Mouse (Mus musculus): ENCODE results near the gene Smad3. TPM values are rescaled to one million over a fixed set of nuclear protein-coding genes. Genes with fewer than 3 reads are reported as not detected.

Gene Smad3
- polyA plus RNA-seq, 1 experiment from 2014 or later = 21.2 TPM

GRCm38 (mm10) chr9:63691960-63692359 is 65.8 kb downstream of the Smad3 start:
- no peak overlapping the region for H3K4me3 ChIP-seq (ENCODE audit: low read length)
- H3K27ac ChIP-seq (ENCODE audit: low read depth, low read length) = peak overlapping the region; percentile 37; the same call in 1 of the 2 replicates
- no peaks in the 10 kb centered on the region for H3K27me3 ChIP-seq (ENCODE audit: control insufficient read depth, insufficient read depth, low read length)
- ATAC-seq (ENCODE audit: low FRiP score, low TSS enrichment) = no peak
- no peak overlapping the region for H3K4me2 ChIP-seq (replicated peaks; ENCODE audit: low read depth, low read length)
- peaks cover 4% of the 10 kb centered on the region; the same call in 1 of the 2 replicates for H3K9me3 ChIP-seq (ENCODE audit: control insufficient read depth, low read length)
- peaks cover 11% of the 10 kb centered on the region for H3K4me1 ChIP-seq (ENCODE audit: control insufficient read depth, insufficient read depth, low read length)
- H3K9ac ChIP-seq (ENCODE audit: low read depth, low read length) = peak overlapping the region; percentile 1; the same call in 1 of the 2 replicates
- WGBS = 60% methylated on average over 2 of the region's 2 CpGs
- H3K36me3 ChIP-seq (ENCODE audit: control insufficient read depth, insufficient read depth, low read length) = no peaks in the 10 kb centered on the region

- Histone ChIP-seq H3K4me2 (replicated peaks; ENCODE audit: low read depth, low read length) (no peak overlapping the region), H3K4me1 (ENCODE audit: control insufficient read depth, insufficient read depth, low read length) (no peaks in the 10 kb centered on the region), H3K4me3 (ENCODE audit: low read length) (no peak overlapping the region), H3K27ac (ENCODE audit: low read depth, low read length) (no peak overlapping the region), H3K27me3 (ENCODE audit: control insufficient read depth, insufficient read depth, low read length) (no peaks in the 10 kb centered on the region), H3K36me3 (ENCODE audit: control insufficient read depth, insufficient read depth, low read length) (no peaks in the 10 kb centered on the region), H3K9ac (ENCODE audit: low read depth, low read length) (no peak overlapping the region), H3K9me3 (ENCODE audit: control insufficient read depth, low read length) (peaks cover 4% of the 10 kb centered on the region; the same call in 1 of the 2 replicates)
- ATAC-seq (ENCODE audit: low FRiP score, low TSS enrichment) = no peak
- 80% methylated on average over 1 of the region's 1 CpGs for WGBS
Measured at GRCm38 (mm10) chr9:63690511-63690910, 67.3 kb downstream of the Smad3 start.

GRCm38 (mm10) chr9:63687413-63688015 is 70.3 kb downstream of the Smad3 start:
- H3K27ac ChIP-seq (ENCODE audit: low read depth, low read length) = peak overlapping the region; percentile 47; the same call in 1 of the 2 replicates
- no peak overlapping the region for H3K9ac ChIP-seq (ENCODE audit: low read depth, low read length)
- H3K36me3 ChIP-seq (ENCODE audit: control insufficient read depth, insufficient read depth, low read length) = no peaks in the 10 kb centered on the region
- no peaks in the 10 kb centered on the region for H3K27me3 ChIP-seq (ENCODE audit: control insufficient read depth, insufficient read depth, low read length)
- WGBS = 50% methylated on average over 7 of the region's 7 CpGs
- no peak overlapping the region for H3K4me2 ChIP-seq (replicated peaks; ENCODE audit: low read depth, low read length)
- H3K4me3 ChIP-seq (ENCODE audit: low read length) = no peak overlapping the region
- no peak for ATAC-seq (ENCODE audit: low FRiP score, low TSS enrichment)
- no peaks in the 10 kb centered on the region for H3K4me1 ChIP-seq (ENCODE audit: control insufficient read depth, insufficient read depth, low read length)
- peaks cover 4% of the 10 kb centered on the region; the same call in 1 of the 2 replicates for H3K9me3 ChIP-seq (ENCODE audit: control insufficient read depth, low read length)

GRCm38 (mm10) chr9:63685352-63685751 is 72.4 kb downstream of the Smad3 start:
- no peak for ATAC-seq (ENCODE audit: low FRiP score, low TSS enrichment)
- H3K36me3 ChIP-seq (ENCODE audit: control insufficient read depth, insufficient read depth, low read length) = no peaks in the 10 kb centered on the region
- H3K4me1 ChIP-seq (ENCODE audit: control insufficient read depth, insufficient read depth, low read length) = no peaks in the 10 kb centered on the region
- H3K27me3 ChIP-seq (ENCODE audit: control insufficient read depth, insufficient read depth, low read length) = no peaks in the 10 kb centered on the region
- 79% methylated on average over 5 of the region's 5 CpGs for WGBS
- no peak overlapping the region for H3K4me3 ChIP-seq (ENCODE audit: low read length)
- H3K9ac ChIP-seq (ENCODE audit: low read depth, low read length) = no peak overlapping the region
- no peak overlapping the region for H3K4me2 ChIP-seq (replicated peaks; ENCODE audit: low read depth, low read length)
- H3K27ac ChIP-seq (ENCODE audit: low read depth, low read length) = no peak overlapping the region
- peaks cover 2% of the 10 kb centered on the region; the same call in 1 of the 2 replicates for H3K9me3 ChIP-seq (ENCODE audit: control insufficient read depth, low read length)

GRCm38 (mm10) chr9:63684277-63684676 is 73.5 kb downstream of the Smad3 start:
- 96% methylated on average over 6 of the region's 6 CpGs for WGBS
- no peak overlapping the region for H3K27ac ChIP-seq (ENCODE audit: low read depth, low read length)
- no peak overlapping the region for H3K9ac ChIP-seq (ENCODE audit: low read depth, low read length)
- H3K4me1 ChIP-seq (ENCODE audit: control insufficient read depth, insufficient read depth, low read length) = peaks cover 3% of the 10 kb centered on the region; the same call in 1 of the 2 replicates
- H3K4me3 ChIP-seq (ENCODE audit: low read length) = no peak overlapping the region
- H3K27me3 ChIP-seq (ENCODE audit: control insufficient read depth, insufficient read depth, low read length) = no peaks in the 10 kb centered on the region
- H3K4me2 ChIP-seq (replicated peaks; ENCODE audit: low read depth, low read length) = no peak overlapping the region
- H3K9me3 ChIP-seq (ENCODE audit: control insufficient read depth, low read length) = no peaks in the 10 kb centered on the region
- H3K36me3 ChIP-seq (ENCODE audit: control insufficient read depth, insufficient read depth, low read length) = no peaks in the 10 kb centered on the region
- ATAC-seq (ENCODE audit: low FRiP score, low TSS enrichment) = no peak

GRCm38 (mm10) chr9:63682943-63683342 is 74.9 kb downstream of the Smad3 start:
- H3K9ac ChIP-seq (ENCODE audit: low read depth, low read length) = no peak overlapping the region
- WGBS = 94% methylated on average over 2 of the region's 2 CpGs
- no peaks in the 10 kb centered on the region for H3K9me3 ChIP-seq (ENCODE audit: control insufficient read depth, low read length)
- H3K27ac ChIP-seq (ENCODE audit: low read depth, low read length) = no peak overlapping the region
- no peaks in the 10 kb centered on the region for H3K27me3 ChIP-seq (ENCODE audit: control insufficient read depth, insufficient read depth, low read length)
- no peak for ATAC-seq (ENCODE audit: low FRiP score, low TSS enrichment)
- H3K36me3 ChIP-seq (ENCODE audit: control insufficient read depth, insufficient read depth, low read length) = no peaks in the 10 kb centered on the region
- no peak overlapping the region for H3K4me3 ChIP-seq (ENCODE audit: low read length)
- no peak overlapping the region for H3K4me2 ChIP-seq (replicated peaks; ENCODE audit: low read depth, low read length)
- peaks cover 16% of the 10 kb centered on the region for H3K4me1 ChIP-seq (ENCODE audit: control insufficient read depth, insufficient read depth, low read length)

GRCm38 (mm10) chr9:63682301-63682700 is 75.5 kb downstream of the Smad3 start:
- no peaks in the 10 kb centered on the region for H3K9me3 ChIP-seq (ENCODE audit: control insufficient read depth, low read length)
- H3K4me2 ChIP-seq (replicated peaks; ENCODE audit: low read depth, low read length) = no peak overlapping the region
- H3K27me3 ChIP-seq (ENCODE audit: control insufficient read depth, insufficient read depth, low read length) = no peaks in the 10 kb centered on the region
- H3K27ac ChIP-seq (ENCODE audit: low read depth, low read length) = no peak overlapping the region
- H3K4me3 ChIP-seq (ENCODE audit: low read length) = no peak overlapping the region
- no peak for ATAC-seq (ENCODE audit: low FRiP score, low TSS enrichment)
- H3K9ac ChIP-seq (ENCODE audit: low read depth, low read length) = no peak overlapping the region
- no peaks in the 10 kb centered on the region for H3K36me3 ChIP-seq (ENCODE audit: control insufficient read depth, insufficient read depth, low read length)
- H3K4me1 ChIP-seq (ENCODE audit: control insufficient read depth, insufficient read depth, low read length) = peaks cover 23% of the 10 kb centered on the region
- WGBS = 76% methylated on average over 9 of the region's 9 CpGs

GRCm38 (mm10) chr9:63678076-63678475 is 79.7 kb downstream of the Smad3 start:
- H3K27ac ChIP-seq (ENCODE audit: low read depth, low read length) = peak overlapping the region; percentile 59; the same call in 1 of the 2 replicates

GRCm38 (mm10) chr9:63677621-63678020 is 80.2 kb downstream of the Smad3 start:
- Histone ChIP-seq H3K4me2 (replicated peaks; ENCODE audit: low read depth, low read length) (no peak overlapping the region), H3K4me1 (ENCODE audit: control insufficient read depth, insufficient read depth, low read length) (peaks cover 29% of the 10 kb centered on the region), H3K4me3 (ENCODE audit: low read length) (no peak overlapping the region), H3K27me3 (ENCODE audit: control insufficient read depth, insufficient read depth, low read length) (no peaks in the 10 kb centered on the region), H3K27ac (ENCODE audit: low read depth, low read length) (peak overlapping the region; percentile 59; the same call in 1 of the 2 replicates), H3K9ac (ENCODE audit: low read depth, low read length) (no peak overlapping the region), H3K36me3 (ENCODE audit: control insufficient read depth, insufficient read depth, low read length) (no peaks in the 10 kb centered on the region), H3K9me3 (ENCODE audit: control insufficient read depth, low read length) (no peaks in the 10 kb centered on the region)
- 31% methylated on average over 3 of the region's 3 CpGs for WGBS
- no peak for ATAC-seq (ENCODE audit: low FRiP score, low TSS enrichment)

More at GRCm38 (mm10) chr9:63678076-63678475, 79.7 kb downstream of the Smad3 start:
- Histone ChIP-seq H3K9me3 (ENCODE audit: control insufficient read depth, low read length) (no peaks in the 10 kb centered on the region), H3K9ac (ENCODE audit: low read depth, low read length) (no peak overlapping the region), H3K4me1 (ENCODE audit: control insufficient read depth, insufficient read depth, low read length) (peaks cover 26% of the 10 kb centered on the region), H3K4me2 (replicated peaks; ENCODE audit: low read depth, low read length) (no peak overlapping the region), H3K36me3 (ENCODE audit: control insufficient read depth, insufficient read depth, low read length) (no peaks in the 10 kb centered on the region), H3K27me3 (ENCODE audit: control insufficient read depth, insufficient read depth, low read length) (no peaks in the 10 kb centered on the region), H3K4me3 (ENCODE audit: low read length) (no peak overlapping the region)
- no peak for ATAC-seq (ENCODE audit: low FRiP score, low TSS enrichment)
- WGBS = 89% methylated on average over 1 of the region's 1 CpGs

All from kidney, embryonic 14.5 days (tissue).